16 mouse cellular contexts compared by ENCODE assay signal in the genomic region with DNA sequence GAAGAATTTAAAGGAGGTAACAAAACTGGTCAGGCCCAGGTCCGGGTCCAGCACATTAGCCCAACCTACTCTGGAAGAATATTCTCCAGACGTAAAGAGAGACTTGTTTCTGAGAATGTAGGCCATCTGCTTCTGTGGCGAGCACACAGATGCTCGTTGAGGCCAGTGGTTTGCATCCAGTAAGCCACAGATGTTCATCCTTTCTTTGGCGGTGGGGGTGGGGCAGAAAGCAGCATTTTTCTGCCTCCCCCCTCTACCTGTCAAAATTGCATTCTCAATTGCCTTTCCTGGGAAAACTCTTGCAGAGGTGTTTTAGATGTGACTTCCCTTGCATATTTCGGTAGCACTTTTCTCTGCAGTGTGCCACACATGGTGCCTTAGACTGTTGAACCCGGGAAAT.
DNase-seq lines count a peak whose midpoint lies in the region; ATAC-seq lines count a peak whose summit lies in the region.
"Had no signal": no experiment of that assay in that cellular context is flagged by ENCODE, and none has a peak within 500 bp of the region (broad histone marks: within the 10 kb centered on the region; RNA-seq: fewer than 3 reads in every experiment).

No protein-coding gene starts in this region.

- peak overlapping the region; percentile 66; the same call in 1 of the 2 replicates for H3K27ac ChIP-seq in heart, embryonic 15.5 days
- H3K27ac ChIP-seq in embryonic facial prominence, embryonic 13.5 days = 0 out of 2 replicates have a peak overlapping the region, but pooled peaks have one; percentile 2
- no peak overlapping the region for H3K27ac ChIP-seq in midbrain, embryonic 15.5 days
- no peak overlapping the region for H3K27ac ChIP-seq in midbrain, embryonic 11.5 days (ENCODE audit: low read depth, low read length)
- H3K27ac ChIP-seq: hindbrain, embryonic 10.5 days; limb, embryonic 15.5 days; liver, embryonic 15.5 days; midbrain, embryonic 13.5 days had no signal

- WGBS in heart, embryonic 15.5 days = 55% methylated on average over 7 of the region's 7 CpGs
- 45% methylated on average over 7 of the region's 7 CpGs for WGBS in embryonic facial prominence, embryonic 13.5 days
- 73% methylated on average over 7 of the region's 7 CpGs for WGBS in midbrain, embryonic 15.5 days
- 75% methylated on average over 7 of the region's 7 CpGs for WGBS in midbrain, embryonic 11.5 days

- DNase-seq in embryo, embryonic 10.5 days (ENCODE audit: low spot score) = peak; percentile 8
- no peak for DNase-seq in embryo, embryonic 9.5 days (ENCODE audit: extremely low spot score)
- no peak for DNase-seq in heart, adult 11 months
- peak; percentile 60 to 63 for DNase-seq in thymus, postnatal 10 days (ENCODE audit: low spot score in 2 of 2)
- DNase-seq in midbrain, embryonic 11.5 days (ENCODE audit: low spot score, missing footprints) = no peak
- DNase-seq: adrenal gland, postnatal 14 days; right cerebral cortex, postnatal 25 days had no signal

- no peaks in the 10 kb centered on the region for H3K9me3 ChIP-seq in heart, embryonic 15.5 days (replicated peaks)
- H3K9me3 ChIP-seq in embryonic facial prominence, embryonic 13.5 days = no peaks in the 10 kb centered on the region
- no peaks in the 10 kb centered on the region for H3K9me3 ChIP-seq in midbrain, embryonic 15.5 days
- H3K9me3 ChIP-seq in midbrain, embryonic 11.5 days (ENCODE audit: control insufficient read depth, low read length) = no peaks in the 10 kb centered on the region
- H3K9me3 ChIP-seq: hindbrain, embryonic 10.5 days; limb, embryonic 15.5 days; liver, embryonic 15.5 days; midbrain, embryonic 13.5 days had no signal

- H3K27me3 ChIP-seq in heart, embryonic 15.5 days = no peaks in the 10 kb centered on the region
- H3K27me3 ChIP-seq in embryonic facial prominence, embryonic 13.5 days = no peaks in the 10 kb centered on the region
- H3K27me3 ChIP-seq in midbrain, embryonic 15.5 days (replicated peaks) = no peaks in the 10 kb centered on the region
- no peaks in the 10 kb centered on the region for H3K27me3 ChIP-seq in midbrain, embryonic 11.5 days (ENCODE audit: control insufficient read depth, insufficient read depth, low read length)
- H3K27me3 ChIP-seq: limb, embryonic 15.5 days; liver, embryonic 15.5 days; midbrain, embryonic 13.5 days had no signal

- H3K36me3 ChIP-seq in heart, embryonic 15.5 days = no peaks in the 10 kb centered on the region
- H3K36me3 ChIP-seq in embryonic facial prominence, embryonic 13.5 days = 0 out of 2 replicates have a peak, but pooled peaks cover 9% of the 10 kb centered on the region
- H3K36me3 ChIP-seq in midbrain, embryonic 15.5 days (replicated peaks) = no peaks in the 10 kb centered on the region
- no peaks in the 10 kb centered on the region for H3K36me3 ChIP-seq in midbrain, embryonic 11.5 days (ENCODE audit: control insufficient read depth, insufficient read depth, low read length)
- H3K36me3 ChIP-seq: G1E; hindbrain, embryonic 10.5 days; limb, embryonic 15.5 days; liver, embryonic 15.5 days; midbrain, embryonic 13.5 days had no signal

- no peak overlapping the region for H3K9ac ChIP-seq in heart, embryonic 15.5 days
- H3K9ac ChIP-seq in embryonic facial prominence, embryonic 13.5 days = no peak overlapping the region
- no peak overlapping the region for H3K9ac ChIP-seq in midbrain, embryonic 15.5 days
- no peak overlapping the region for H3K9ac ChIP-seq in midbrain, embryonic 11.5 days (ENCODE audit: low read length)
- H3K9ac ChIP-seq: limb, embryonic 15.5 days; liver, embryonic 15.5 days; midbrain, embryonic 13.5 days had no signal

- no peak overlapping the region for H3K4me2 ChIP-seq in heart, embryonic 15.5 days
- no peak overlapping the region for H3K4me2 ChIP-seq in embryonic facial prominence, embryonic 13.5 days
- no peak overlapping the region for H3K4me2 ChIP-seq in midbrain, embryonic 15.5 days
- H3K4me2 ChIP-seq in midbrain, embryonic 11.5 days = no peak overlapping the region
- H3K4me2 ChIP-seq: limb, embryonic 15.5 days; liver, embryonic 15.5 days; midbrain, embryonic 13.5 days had no signal

- peaks cover 25% of the 10 kb centered on the region for H3K4me1 ChIP-seq in heart, embryonic 15.5 days (replicated peaks)
- peaks cover 16% of the 10 kb centered on the region for H3K4me1 ChIP-seq in embryonic facial prominence, embryonic 13.5 days
- H3K4me1 ChIP-seq in midbrain, embryonic 15.5 days = no peaks in the 10 kb centered on the region
- H3K4me1 ChIP-seq in midbrain, embryonic 11.5 days (ENCODE audit: control insufficient read depth, insufficient read depth, low read length) = no peaks in the 10 kb centered on the region
- H3K4me1 ChIP-seq: hindbrain, embryonic 10.5 days; liver, embryonic 15.5 days; midbrain, embryonic 13.5 days had no signal

- H3K4me3 ChIP-seq in heart, embryonic 15.5 days = no peak overlapping the region
- H3K4me3 ChIP-seq in embryonic facial prominence, embryonic 13.5 days = no peak overlapping the region
- H3K4me3 ChIP-seq in midbrain, embryonic 15.5 days = no peak overlapping the region
- H3K4me3 ChIP-seq in midbrain, embryonic 11.5 days (ENCODE audit: low read depth, low read length) = no peak overlapping the region
- H3K4me3 ChIP-seq: hindbrain, embryonic 10.5 days; limb, embryonic 15.5 days; liver, embryonic 15.5 days; midbrain, embryonic 13.5 days had no signal

- ATAC-seq in heart, embryonic 15.5 days (replicated peaks; ENCODE audit: insufficient number of reproducible peaks, insufficient read depth, low FRiP score, low read depth) = no peak
- ATAC-seq in embryonic facial prominence, embryonic 13.5 days (ENCODE audit: insufficient number of reproducible peaks, insufficient read depth, low FRiP score, low TSS enrichment, low read depth) = no peak
- no peak for ATAC-seq in midbrain, embryonic 15.5 days (replicated peaks)
- no peak for ATAC-seq in midbrain, embryonic 11.5 days (ENCODE audit: low FRiP score)
- ATAC-seq: activated CD4-positive, CD25-positive, alpha-beta regulatory T cell, adult 4 months; midbrain, embryonic 13.5 days had no signal

Comparison
In these comparisons a context has a peak if more than half of its experiments do, and no peak if none do; other contexts are left out.
1. DNase-seq: peak in embryo, embryonic 10.5 days (single experiment) and thymus, postnatal 10 days (2 of 2); none in embryo, embryonic 9.5 days (single experiment), heart, adult 11 months (single experiment) and midbrain, embryonic 11.5 days (single experiment).
2. H3K27ac ChIP-seq: peak in heart, embryonic 15.5 days (single experiment) and embryonic facial prominence, embryonic 13.5 days (single experiment); none in midbrain, embryonic 15.5 days (single experiment) and midbrain, embryonic 11.5 days (single experiment).